Mouse (Mus musculus) right cerebral cortex, postnatal 4 days (tissue): ENCODE data around the gene P2rx7.
A peak's percentile ranks its signal among the peaks of the same experiment; 100 is the strongest.

Experiments used
- DNase-seq: peaks from one replicate; pipeline ENCODE4 v3.0.0-alpha.2; 2022

Gene P2rx7

DNA sequence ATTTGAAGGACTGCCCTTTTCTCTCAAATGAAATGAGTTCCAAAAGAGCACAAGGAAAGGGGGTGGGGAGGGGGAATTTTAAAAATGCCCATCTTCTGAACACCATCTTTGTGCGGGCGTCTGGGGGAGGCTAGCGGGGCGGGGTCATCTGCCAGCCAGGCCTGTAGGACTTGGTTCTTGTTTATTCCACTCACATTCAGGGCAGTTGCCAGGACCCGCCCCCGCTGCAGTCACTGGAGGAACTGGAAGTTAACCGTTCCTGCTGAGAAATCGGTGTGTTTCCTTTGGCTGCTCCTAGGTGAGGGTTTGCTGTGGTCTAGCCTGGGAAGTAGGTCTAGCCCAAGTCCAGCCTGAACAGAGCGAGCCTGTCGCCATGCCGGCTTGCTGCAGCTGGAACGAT, at the start of gene P2rx7:
Gene P2rx7, plus strand, starts transcription at position 211 of the 400 bp plus-strand sequence.
- DNase-seq = peak; percentile 46

DNA sequence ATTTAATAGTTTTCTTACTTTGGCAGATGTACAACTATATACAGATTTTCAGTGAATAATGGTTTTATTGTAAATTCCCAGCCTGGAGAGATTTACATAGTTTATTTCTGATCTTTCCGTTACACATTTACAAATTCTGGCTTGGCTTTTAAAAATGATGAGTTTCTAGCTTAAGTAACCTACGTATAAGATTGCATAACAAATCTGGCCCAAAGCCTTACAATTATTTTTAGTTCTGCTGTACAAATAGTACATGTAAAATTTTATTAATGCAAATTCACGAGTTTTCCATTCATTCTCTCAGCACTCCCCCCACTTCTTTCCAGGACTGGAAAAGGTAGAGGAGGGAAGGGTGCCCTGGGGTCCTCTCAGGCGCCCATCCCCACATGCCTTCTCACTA, 48.2 kb upstream of the P2rx7 start:
- no peak for DNase-seq

DNA sequence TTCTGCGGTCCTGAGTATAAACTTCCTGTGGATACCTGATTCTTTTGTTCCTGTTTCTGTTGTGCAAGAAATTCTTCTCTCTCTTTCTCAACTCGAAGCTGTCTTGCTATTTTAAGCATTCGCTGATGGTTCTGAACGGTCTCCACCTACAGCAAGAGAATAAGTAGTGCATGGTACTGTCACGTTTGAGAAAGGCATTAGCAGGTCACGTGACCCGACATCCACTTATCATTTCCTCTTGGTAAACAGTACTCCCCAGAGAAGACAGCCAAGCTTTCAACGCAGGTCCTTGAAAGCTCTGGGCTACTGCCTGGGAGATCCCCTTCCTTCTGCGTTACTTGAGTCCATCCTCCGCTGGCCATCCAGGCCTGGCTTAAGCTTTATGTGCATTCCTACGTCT, 41.5 kb upstream of the P2rx7 start:
- no peak for DNase-seq

DNA sequence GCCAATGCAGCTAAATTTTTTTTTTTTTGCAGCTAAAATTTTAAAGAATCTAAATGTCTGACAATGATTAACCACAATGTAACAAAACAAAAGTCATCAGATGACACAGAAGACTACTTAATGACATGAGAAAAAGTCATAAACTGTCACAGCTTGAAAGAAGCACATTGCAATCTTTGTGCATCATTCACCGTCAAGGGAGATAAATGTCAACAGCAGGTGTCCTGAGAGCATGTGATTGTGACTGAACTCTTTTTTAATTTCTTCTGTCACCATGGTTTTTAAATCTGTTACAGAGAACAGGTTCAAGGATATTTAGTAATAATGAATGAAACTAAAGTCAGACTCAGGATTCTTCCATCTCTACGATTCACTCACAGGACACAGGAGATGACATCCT, 38.8 kb upstream of the P2rx7 start:
- no peak for DNase-seq

DNA sequence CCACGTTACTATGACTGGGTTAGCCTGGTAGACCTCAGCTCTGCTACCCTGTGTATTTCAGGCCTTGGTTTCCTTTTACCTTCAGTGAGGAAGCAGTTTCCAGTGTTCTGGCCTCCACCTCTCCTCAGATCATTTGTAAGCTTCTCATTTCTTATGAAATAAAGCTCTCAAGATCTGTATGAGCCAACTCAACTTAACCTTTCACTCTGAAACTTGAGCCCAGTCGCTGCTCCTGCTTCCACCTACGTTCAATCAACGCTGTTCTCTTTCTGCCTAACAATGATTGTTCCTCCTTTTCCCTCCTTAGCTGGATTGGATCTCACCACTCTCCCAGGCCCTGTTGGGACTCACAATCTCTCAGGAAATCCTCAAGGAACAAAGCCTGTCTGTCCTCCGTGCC, 32.1 kb upstream of the P2rx7 start:
- no peak for DNase-seq

DNA sequence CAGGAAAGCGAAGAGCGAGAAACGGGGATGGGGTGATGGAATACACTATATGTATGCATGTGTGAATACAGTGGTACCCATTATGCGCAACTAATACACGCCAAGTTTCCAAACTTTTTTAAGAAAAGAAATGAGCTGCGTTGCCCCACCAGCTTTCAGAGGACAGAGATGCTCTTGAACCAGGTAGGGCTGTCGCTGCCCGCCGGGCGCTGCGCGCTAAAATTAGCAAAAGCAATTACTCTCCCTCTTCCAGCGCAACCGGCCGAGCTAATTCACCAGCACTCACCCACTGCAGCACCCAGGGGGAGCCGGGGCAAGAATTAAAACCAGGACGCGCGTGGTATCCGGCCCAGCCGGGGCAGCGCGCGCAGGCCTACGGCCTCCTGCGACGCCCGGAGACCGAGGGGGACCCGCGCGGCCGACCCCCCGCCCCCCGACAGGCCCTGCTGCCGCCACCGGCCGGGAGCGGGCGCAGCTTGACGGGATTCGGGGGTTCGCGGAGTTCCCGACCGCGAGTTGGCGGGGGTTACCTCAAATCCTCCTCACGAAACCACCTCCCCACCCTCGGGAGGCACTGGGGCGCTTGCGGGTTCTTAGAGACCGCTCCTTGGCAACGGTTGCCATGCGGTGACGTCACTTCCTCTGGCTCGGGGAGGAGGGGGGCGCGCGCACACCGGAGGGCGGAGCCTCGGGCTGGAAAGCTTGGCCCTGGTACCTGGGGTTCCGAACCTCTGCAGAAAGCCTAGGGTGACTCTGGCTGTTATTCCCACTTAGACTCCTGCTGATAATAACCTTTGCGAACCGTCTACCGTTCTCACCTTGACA, 29.6 kb upstream of the P2rx7 start, which contains the start of gene Ift81:
Gene Ift81, minus strand, starts transcription at position 611 of the 825 bp plus-strand sequence.
- DNase-seq = peak; percentile 99

DNA sequence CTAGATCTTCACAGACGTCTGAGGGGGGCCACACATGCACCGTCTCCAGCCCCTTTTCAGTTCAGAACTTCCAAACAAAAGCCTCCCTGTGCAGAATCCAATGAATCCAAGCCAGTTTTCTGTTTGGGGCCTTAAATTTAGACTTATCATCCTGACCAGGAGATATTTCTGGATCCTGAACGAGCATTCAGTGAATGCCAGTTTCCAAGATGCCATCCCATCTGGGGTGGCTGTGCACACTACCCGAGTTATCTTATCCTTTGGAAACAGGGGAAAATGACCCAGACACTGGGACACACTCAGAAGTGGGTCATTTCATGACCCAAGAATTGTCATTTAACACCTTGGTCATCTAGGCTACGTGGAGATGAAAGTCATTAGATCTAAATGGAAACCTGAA, 26.0 kb upstream of the P2rx7 start:
- no peak for DNase-seq

DNA sequence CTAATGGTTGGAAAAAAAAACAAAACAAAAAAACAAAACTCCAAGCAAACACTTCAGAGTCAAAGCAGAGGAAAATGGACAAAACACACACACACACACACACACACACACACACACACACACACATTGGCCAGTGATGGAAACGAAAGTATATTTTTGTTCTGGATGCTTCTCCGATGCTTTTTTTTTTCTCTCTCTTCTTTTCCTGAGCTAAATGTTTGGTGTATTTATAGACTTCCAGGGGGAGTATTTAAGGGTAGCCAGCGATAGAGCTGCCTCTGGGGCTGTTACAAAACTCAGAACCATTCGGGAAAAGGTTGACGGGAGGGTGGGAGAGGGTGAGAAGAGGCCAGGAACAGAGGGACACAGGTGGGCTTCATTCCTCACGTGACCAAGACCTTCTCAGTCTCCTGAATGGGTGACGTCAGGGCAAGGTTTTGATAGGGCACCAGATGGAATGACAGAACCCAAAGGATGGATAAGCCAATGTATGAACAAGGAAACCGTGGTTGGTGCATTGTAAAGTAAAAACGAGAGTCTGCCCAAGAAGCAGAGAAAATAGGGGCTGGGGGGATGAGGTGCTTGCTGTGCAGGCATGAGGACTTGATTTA, 23.9 kb upstream of the P2rx7 start:
- DNase-seq = no peak

DNA sequence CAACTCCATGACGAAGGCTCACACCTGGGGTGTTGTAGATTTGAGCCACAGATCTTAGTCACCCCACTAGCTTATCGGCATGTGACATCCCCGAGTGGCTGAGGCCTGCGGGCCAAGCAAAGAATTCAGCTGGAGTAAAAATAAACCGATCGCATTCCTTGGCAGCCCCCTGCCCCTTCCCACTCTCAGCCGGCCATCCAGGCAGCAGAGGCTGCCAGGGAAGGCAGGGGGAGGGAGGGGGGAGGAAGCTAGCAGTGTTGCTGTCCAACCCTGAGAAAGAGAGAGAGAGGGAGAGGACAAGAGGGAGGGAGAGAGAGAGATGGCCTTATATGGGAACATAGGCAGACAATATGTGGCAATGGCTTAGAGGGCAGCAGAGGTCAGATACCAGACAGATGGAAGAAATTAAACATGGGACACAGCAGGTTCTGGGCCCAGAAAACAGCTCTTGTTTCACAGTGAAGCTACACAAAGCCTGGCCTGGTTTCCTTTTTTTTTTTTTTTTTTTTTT, 22.3 kb upstream of the P2rx7 start:
- no peak for DNase-seq

DNA sequence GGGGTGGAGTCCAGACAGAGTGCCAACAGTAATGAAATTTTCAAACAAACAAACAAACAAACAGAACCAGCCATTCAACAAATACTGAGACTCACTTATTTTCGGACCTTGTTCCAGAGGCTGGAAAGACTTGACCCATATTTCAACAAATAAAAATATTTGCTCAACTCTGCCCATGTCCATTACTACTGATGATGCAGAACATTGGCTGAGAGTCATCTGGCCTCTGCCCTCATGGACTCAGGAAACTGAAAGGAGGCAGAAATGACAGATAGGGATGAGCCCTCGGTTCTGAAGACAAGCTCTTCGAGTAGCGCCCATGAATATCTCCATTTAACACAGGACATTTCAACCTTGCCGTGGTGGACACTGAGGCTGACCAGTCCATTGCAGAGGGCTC, 21.2 kb upstream of the P2rx7 start:
- DNase-seq = no peak

DNA sequence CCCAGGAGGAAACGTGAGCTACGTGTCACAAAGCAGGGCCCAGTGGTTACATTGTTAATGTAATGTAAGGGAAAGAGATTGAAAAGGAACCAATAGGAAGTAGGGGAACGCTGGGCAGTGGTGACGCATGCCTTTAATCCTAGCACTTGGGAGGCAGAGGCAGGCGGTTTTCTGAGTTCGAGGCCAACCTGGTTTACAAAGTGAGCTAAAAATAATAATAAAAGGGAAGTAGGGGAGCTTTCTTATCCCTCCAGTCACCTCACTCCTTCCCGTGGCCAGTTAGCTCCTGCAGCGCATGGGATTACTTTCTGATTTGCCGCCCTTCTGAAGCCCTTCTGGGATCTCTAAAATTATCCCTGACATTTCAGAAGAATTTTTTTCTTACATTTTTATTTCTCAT, 19.9 kb upstream of the P2rx7 start:
- no peak for DNase-seq

DNA sequence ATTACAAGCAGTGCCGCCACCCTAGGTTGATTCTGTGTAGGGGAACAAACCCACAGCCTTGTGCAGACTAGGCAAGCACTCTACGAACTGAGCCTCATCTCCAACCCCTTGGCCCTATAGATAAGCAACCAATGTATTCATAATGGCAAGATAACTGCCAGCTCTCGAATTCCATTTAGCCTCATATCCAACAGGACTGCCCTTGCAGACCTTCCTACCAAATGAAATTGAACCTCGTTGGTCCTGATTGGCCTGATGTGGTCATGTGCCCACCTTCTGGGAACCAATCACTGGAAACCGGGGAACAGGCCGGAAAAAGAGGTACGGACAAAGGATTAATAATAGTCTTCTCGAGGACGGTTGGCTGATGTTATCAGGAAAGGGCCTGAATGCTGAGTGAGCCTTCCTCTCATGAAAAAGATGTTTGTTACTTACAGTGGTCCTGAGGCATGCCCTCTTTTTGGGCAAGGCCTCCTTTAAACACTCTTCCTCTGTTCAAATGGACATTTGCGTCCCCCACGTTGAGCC, 18.7 kb upstream of the P2rx7 start:
- DNase-seq = no peak

DNA sequence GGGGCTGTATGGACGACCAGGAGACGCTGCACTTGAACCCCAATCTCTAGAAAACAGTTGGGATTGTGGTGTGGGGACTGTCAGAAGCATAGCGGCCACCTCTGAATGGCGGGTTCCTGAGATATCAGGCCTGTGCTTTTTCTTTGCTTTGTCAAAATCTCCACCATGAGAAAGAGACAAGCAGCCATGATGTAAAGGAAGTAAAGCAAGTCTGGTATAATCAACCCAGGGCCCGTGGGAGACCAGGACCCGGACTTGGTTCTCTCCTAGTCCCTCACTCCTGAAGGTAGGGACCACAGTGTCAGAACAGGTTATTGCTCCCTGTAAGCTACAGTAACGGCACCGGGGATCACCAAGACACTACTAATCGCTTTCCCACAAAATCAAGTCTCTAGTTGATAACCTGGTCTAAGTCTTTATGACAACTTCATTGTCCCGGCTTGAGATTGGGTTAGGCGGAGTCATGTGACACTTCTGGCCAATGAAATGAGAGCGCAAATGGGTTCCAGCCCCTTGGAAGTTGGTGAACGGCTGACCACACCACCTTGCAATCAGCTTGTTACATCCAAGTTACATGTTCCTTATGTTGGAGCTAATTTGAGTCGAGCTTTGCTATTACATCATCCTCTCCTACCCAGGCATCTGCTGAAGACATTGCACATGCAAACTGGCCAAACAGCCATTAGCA, 18.0 kb upstream of the P2rx7 start:
- no peak for DNase-seq

DNA sequence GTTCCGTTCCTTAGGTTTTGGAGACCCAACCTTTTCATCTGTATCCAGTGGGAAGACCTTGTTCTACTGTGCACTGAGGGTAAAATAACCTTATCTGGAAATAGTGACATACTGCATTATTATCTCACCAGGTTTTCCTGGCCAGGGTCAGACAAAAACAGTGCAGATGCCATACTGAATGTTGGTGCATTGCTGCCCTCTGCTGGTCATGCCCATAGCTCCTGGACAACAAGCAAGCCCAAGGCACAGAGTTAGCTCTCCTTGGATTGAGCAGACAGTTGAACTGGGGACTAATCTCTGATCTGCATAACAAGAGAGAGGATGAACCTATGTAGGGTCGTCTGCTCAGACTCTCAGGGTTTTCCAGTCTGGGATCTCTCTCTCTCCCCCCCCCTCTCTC, 16.5 kb upstream of the P2rx7 start:
- DNase-seq = peak; percentile 96

DNA sequence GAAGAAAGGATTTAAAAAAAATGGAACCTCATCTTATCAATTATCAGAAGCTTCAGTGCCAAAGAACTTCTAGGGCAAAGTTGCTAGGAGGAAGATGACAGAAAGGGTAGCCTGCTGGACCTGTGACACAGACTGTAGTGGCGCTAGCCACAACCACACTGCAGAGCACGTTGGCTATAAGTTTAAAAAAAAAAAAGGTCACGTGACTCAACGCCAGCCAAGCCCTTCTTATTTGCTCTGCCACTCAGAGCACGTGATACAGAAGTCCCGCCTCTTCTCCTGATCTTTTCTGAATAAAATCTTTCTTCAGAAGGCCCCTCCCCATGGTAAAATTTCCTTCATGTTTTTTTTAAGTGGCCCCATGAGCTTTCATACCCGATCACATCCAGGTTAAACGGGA, 8.5 kb upstream of the P2rx7 start:
- DNase-seq = no peak

DNA sequence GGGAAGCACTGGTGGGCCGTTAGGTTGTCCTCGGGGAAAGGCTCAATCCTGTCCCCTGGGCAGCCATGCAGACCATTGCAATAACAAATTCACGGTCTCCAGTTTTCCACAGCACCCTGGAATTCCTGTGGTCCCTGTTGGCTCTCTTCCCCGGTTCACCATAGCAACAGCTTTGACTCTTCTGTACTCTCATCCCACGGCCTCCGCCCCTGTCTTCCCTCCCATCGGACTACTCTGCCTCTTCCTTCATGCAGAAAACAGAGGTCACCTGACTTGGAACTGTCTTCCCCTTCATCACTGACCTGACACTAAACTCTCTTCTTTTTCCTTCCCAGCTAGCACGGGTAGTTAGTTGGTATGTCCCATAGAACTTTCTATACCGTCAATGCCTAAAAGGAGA, 7.4 kb upstream of the P2rx7 start:
- no peak for DNase-seq

DNA sequence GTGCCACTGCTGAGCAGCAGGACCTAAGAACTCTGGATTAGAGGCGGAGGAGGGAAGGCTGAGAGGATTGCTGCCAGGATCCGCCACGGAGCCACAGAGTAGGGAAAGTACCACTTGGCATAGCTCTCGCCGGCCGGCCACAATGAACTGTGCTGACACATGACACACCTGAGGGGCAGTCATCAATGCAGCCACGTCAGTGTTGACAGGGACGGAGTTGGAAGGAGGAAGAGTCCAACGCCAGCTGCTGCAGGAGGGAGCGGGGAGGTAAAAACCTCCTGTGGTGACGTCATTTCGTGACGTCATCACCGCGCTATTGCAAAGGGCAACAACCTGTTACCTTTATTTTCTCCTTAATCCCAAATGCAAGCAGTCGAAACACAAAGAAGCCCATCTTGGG, 6.8 kb upstream of the P2rx7 start:
- no peak for DNase-seq

DNA sequence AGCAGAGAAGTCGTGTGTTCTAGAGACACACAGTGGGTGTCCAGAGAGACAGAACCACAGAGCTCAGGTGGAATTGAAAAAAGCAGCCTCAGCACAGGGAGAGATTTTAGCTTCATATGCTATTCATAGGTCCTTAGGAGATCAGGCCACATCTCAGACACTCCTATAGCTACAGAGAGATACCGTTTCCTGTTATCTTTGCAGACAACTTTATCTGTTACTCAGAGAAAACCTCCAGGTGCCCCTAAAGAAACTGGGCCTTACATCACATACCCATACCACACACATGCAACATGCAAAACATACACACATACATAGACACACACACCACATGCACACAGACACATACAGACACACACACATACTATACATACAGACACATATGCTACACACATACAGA, 5.4 kb upstream of the P2rx7 start:
- DNase-seq = no peak

DNA sequence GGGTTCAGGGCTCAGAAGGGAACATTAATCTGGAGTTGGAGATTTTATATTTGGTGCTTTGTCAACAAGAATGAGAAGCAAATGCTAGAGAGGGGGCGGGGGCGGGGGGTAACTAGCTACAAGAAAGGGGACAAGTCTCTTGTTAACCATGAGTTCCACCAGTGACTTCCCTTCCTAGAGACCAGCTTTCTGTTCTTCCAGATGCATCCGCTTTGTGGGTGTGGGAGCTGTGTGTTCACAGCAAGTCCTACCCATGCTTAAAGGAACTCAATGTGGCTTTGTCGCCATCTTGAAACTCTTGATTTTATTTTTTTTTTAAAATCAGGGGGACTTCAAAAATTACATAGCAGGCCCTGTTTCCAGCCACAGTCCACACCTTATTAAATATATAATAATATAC, 4.2 kb upstream of the P2rx7 start:
- no peak for DNase-seq

DNA sequence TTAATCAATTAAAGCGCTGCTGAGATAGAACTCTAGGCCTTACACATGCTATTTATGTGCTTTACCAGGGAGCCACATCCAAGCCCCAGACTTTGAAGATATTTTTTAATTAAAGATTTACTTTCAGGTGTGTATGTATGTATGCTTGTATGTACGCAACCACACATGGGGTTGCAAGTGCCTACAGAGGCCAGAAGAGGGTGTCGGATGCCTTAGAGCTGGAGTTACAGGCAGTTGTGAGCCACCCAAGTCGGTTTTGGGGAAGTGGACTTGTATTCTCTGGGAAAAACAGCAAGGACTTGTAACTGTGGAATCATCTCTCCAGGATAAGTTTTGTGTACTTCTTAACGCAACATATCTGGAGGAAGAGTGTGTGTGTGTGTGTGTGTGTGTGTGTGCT, 3.7 kb upstream of the P2rx7 start:
- DNase-seq = no peak

DNA sequence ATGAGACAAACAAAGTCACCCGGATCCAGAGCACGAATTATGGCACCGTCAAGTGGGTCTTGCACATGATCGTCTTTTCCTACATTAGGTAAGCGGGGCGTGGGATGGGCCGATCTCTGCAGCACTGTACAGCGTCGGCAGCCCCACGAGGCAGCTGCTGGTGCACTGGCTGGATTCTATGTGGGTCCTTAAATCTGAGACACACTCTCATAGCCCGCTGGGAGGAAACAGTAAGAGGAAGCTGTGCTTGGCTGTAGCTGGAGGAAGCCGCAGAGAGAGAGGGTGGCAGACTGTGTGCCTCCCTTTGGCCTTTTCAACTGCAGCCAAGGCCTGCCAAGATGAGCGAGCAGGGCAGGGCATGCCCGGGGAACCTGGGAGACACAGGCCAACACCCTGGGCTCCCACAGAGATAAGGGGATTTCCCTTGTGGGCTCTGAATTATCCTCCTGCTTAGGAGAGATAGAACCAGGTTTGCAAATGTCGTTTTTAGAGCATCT, 448 bp downstream of the P2rx7 start:
- DNase-seq = no peak

DNA sequence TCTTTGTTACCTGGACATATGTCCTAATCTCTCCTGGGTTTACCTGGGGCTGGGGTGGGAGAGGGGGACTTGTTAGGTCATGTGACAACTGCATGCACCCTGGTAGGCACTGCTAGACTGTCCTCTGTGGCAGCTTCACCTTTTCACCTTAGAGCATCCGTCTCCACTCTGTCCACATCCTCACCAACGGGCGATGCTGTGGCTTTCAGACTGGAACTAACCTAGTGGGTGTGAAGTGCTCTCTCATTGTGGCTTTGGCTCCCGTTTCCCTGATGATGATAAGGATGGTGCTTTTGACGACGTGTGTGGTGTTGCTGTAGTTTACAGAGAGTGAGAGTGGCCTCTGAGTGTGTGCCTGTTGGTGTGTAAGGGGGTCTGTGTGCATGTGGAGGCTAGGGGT, 1.6 kb downstream of the P2rx7 start:
- no peak for DNase-seq

DNA sequence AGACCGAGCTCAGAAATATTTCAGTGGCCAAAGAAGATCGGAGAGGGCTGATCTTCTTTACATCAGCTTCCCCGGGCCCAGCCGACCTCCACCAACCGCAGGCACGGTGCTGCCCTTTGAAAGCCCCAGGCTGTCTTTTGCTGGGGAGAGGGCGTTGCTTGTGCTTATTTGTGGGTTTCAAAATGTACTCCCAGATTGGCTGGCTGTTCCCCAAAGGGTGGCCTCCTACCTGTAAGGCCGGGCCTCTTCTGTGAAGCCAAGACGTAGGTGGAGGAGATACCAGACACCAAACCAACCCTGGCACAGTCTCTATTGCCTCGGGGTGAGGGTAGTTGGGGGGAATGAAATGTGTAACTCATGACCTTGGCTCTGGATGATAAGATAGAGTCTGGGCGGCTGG, 2.3 kb downstream of the P2rx7 start:
- no peak for DNase-seq
